Mouse (Mus musculus): ENCODE data around the gene Rprd1b.

Gene Rprd1b

DNA sequence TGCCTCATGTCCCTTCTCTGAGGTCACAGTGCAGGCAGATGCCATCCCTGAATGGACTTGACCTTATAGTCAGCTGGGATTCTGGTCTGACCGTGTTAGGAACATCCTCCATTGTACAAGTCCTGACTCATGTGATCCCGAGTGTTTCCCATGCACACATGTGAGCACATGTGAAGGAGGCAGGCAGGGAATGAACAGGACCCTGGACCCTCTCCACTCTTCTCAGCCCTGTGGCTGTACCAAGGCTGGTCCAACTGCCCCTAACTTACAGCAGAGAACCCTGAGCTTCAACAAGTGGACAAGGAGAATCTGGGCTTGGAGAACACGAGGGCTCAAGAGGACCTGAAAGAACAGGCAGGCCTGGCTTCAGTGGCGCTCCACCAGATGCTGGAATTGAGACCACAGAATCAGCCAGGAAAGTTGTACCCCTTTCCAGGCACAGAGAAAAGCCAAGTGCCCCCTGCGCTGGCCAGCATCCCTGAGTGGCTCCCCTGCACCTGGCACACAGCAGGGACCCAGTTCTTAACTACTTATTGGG lies 117.3 kb downstream of the Rprd1b start:
- DNase-seq (ENCODE audit: low spot score in 2 of 2) = no peak

DNA sequence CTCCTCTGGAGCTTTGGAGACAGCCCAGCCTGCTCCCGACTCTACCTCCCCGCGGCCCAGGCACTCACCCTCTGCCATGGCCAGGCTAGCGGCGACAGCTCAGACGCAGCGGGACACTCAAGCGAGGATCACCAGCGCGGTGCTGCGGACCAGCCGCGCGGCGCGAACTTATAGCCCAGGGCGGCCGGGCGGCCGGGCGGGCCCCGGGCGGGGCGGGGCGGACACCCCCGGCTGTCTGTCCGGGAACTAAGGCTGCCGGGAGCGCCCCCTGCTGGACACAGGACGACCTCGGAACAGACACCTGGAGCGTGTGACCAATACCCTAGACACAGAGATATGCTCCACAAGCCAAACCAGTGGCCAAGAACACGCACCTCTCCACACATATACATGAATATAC lies 117.9 kb downstream of the Rprd1b start, which contains the start of gene Tgm2:
TSS of gene Tgm2 (minus strand) at position 214 of the 400 bp plus-strand sequence.
- DNase-seq (ENCODE audit: low spot score in 2 of 2) = peak; percentile 40 to 60

DNA sequence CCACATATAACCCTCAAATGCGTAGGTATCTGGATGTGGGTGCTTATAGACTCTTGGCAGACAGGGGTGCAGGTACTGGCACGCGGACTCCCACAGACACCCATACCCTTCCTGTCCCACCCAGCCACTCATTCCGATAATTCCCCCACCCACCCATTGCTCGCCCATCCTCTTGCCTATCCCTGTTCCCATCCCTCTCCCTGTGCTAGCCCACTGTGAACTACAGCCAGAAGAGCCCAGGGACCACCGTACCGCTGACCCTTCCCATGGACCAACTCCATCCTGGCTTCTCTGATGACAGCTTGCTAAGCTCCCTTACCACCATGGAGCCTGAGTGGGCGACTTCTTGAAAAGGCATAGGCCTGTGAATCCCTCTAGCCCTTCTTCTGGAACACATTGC lies 118.7 kb downstream of the Rprd1b start:
- no peak for DNase-seq (ENCODE audit: low spot score in 2 of 2)

DNA sequence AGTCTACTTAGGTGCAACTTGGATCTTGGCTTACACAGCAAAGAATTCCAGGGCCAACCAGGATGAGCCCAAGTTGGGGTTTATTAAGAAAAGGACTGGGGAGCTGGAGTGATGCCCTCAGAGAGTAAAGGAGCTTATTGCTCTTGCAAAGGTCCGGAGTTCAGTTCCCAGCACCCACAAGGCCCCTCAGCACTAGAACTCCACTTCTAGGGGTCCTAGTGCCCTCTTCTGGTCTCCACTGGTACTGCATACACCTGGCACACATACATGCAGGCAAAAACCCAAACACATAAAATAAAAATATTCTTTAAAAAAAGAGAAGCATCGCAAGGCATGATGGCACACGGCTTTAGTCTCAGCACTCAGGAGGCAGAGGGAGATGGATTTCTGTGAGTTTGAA lies 122.8 kb downstream of the Rprd1b start:
- no peak for DNase-seq (ENCODE audit: low spot score in 2 of 2)

DNA sequence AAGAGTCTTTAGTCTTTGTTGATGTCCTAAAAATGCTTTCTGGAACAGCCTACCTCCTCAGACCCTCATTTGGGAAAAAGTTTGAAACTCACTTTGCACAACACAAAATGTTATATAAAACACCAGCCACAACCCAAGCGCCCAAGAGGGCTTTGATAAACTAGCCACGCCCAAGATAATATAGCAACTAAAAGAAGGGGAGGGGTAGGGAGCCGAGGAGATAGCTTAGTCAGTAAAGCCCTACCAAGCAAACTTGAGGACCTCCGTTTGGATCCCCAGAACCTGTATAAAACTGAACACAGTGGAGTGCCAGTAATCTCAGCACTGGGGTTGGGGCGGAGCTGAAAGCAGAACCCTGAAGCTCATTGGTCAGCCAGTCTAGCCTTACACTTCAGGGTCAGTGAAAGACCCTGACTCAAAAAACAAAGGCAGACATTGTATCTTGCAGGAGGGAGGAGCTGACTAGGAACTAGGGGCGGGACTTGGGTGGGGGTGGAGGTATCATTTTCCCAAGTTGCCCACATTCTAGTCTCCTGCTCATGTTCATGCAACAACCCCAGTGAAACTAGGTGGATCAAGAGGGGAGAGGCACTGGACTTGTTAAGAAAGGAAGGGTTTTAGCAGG lies 124.5 kb downstream of the Rprd1b start:
- DNase-seq (ENCODE audit: low spot score in 2 of 2) = no peak

DNA sequence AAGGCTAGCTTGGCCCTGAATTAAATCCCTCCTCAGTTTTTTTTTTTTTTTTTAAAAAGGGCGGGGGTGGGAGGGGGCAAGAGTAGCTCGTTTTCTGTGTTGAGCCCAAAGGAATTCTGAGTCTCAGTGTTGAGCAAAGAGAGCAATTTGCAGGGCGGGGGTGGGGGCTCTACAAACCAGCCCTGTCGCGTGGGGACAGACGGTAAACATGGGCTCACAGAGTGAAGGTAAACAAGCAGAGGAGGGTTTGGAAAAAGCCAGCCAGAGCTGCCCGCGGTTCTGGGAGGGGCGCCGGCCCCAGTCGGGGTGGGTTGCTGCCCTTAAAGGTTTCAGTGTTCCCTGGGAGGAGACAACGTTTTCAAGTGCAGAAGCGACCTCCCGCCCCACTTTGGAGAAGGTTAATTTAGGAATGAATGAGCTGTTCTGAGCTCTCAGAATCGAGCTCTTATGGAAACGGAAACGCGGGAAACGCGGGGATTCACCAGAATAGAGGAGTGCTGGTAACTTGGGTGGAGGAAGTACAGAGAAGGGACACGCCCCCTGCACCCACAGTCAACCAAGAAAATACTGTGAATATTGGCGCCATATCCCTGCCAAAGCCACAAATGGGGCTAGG lies 125.5 kb downstream of the Rprd1b start:
- DNase-seq (ENCODE audit: low spot score in 2 of 2) = no peak

DNA sequence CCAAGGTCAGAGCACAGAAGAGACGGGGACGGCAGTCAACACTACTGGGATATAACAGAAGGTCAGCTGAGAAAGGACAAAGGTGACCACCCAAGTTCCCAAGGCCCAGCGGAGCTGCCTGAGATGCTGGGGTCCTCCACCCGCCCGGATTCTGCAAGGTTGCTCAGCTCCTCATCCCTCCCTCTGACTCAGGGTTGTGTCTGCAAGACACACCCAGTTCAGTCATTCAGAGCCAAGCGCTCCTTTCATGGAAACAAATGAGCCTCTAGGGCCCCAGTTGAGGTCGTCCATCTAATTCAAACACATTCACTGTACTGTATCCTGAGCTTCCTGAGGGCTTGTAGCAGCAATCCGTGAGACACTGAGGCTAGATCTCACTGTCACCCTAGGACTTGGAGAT lies 126.3 kb downstream of the Rprd1b start:
- no peak for DNase-seq (ENCODE audit: low spot score in 2 of 2)

DNA sequence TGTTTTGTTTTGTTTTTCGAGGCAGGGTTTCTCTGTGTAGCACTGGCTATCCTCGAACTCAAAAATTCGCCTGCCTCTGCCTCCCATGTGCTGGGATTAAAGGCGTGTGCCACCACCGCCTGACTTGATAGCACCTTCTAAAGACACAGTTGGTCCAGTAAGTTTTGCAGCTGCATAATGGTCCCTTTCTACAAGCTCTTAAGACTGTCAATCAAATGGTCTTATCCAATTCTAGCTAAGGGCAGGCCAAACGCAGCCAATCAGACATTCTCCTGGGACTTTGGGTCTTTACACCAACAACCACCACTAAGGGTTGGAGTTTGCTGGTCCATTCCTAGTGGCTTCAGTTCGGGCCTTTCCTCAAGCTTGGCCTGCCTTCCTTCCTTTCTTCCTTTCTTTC lies 126.8 kb downstream of the Rprd1b start:
- no peak for DNase-seq (ENCODE audit: low spot score in 2 of 2)

DNA sequence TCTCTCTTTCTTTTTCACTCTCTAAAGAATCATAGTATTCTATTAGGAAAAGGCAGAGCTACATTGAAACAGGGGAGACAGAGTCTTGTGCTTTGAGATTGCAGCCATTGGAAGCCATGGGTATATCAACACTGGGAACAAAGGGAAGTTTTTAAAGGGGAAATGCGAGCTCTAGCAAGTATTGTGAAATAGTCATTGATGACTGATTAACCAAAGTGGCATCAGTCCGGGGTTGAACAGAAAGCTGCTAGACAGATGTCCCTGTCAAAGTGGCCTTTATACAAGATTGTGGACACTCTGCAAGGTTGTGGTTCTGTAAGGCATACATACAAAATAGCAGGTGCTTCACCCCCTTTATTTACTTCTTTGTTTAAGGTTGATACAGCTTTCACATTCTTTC lies 127.3 kb downstream of the Rprd1b start:
- DNase-seq (ENCODE audit: low spot score in 2 of 2) = no peak

DNA sequence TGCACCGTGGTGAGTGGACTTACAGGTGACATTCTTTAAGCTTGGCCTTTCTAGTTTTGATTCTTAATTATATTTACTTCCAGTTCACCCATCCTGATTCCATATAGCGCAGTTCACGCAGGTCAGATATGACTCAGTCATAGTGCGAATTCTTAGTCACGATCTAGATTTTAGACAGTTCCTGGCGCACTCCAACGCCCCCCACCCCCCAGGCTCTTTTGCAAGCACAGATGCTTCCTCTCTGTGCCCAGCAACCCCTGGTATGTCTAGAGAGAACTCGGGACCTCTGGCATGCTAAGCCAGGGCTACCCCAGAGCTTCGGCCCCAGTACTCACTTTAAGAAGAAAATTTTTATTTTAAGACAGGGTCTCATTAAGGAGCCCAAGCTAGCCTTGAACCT lies 128.2 kb downstream of the Rprd1b start:
- no peak for DNase-seq (ENCODE audit: low spot score in 2 of 2)

DNA sequence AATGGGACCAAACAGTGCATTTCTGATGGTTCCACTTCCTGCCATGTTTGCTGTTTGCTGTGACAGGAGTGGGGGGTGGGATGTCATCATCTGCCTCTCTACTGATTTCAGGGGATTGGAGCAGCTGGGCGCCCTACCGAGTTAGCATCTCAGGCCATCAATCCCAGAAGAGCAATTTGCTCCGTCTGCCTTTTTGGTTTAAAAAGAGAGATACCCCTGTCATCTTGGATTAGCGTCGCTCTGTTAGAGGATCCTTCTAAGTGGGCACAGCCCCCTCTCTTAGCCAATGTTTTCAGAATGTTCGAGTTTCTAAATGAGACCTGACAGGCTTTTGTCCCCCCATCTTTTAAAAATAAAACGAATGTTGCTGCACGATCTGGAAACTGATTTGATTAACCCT lies 129.4 kb downstream of the Rprd1b start:
- no peak for DNase-seq (ENCODE audit: low spot score in 2 of 2)

DNA sequence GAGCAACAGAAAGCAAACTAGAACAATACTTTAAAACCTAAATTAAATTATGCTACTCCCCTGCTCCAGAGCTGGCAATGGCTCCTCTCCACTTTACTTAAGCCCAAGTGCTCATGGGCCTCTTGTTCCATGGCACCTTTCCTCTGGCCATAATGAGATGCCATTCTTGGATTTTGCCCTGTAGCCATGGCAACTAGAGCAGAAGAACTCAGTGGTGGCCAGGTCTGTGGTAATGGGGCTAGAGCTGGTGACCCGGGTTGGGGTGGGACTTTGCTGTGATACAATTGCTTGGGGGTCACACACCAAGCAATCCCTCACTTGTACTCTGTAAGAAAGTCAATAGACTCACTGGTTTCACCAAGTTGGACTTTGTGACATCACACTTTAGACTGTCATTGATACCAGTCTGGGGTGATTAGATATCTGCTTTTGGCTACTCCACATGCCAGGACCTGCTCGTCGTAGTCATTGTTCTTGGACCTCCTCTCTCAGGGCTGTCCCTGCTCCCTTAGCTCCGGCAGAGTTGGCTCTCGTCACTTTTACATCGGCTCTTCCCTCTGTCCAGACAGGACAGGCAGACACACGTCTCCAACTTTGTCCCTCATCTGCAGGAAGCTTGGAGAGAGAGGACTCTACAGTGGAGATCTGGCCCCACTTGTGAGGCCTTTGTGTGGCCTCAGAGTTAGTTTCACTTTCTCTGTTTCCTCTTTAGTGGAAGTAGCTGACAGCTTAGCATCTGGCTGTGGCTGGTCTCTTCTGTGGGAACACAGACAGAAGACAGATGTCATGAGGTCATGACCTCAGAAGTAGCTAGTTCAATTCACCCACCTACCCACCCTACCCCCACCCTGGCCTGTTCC lies 131.3 kb downstream of the Rprd1b start:
- DNase-seq (ENCODE audit: low spot score in 2 of 2) = no peak

DNA sequence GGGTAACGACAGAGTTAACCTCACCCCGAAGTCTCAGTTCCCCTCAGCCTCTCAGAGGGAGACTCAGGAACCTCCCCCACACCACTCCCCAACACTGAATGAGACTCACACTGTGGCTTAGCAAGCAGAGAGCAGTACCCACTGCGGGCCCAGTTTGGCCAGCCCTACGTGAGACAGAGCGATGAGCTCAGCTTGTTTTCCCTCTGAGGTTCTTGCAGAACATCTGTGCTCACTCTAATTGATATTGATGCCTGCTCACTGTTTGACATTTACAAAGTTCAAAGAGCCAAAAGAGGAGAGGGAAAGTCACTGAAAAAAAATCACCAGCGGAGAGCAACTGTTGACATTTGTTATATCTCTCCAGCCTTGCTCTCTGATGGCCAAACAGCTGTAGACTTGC lies 133.5 kb downstream of the Rprd1b start:
- no peak for DNase-seq (ENCODE audit: low spot score in 2 of 2)

DNA sequence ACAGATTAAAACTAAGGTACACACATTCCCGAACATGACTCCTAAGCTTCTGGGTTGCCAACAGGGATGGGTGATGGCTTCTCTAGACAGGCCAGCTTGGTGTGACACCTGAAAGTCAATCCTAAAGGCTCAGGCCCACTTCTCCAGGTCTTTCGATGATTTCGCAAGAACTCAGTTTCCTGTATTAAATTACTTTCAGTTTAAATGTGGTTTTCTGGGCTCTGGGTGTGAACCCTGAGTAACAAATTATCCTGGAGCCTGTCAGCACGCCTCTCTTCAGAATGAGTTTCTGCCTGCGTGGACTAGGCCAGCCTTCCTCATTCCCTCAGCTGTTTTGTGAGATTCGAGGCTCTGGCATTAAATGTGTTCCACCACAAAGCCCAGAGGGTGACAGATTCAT lies 134.7 kb downstream of the Rprd1b start:
- no peak for DNase-seq (ENCODE audit: low spot score in 2 of 2)

DNA sequence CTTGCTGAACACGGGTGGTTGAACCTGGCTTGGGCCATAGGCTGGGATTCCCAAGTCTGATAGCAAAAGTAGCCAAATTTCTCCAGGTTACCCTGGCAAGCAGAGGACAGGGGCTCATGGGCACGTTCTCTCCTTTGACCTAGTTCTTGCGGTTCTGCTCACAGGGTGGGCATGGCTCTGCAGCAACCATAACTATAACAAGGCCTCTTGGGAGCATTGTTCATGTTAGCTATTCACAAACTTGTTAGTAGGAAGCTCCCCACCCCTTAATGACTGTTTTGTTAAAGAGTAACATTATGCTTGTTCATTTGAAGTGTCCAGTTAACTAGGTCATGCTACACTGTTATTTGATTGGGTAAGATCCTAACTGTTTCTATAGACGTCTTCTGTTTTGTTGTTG lies 137.5 kb downstream of the Rprd1b start:
- no peak for DNase-seq (ENCODE audit: low spot score in 2 of 2)

DNA sequence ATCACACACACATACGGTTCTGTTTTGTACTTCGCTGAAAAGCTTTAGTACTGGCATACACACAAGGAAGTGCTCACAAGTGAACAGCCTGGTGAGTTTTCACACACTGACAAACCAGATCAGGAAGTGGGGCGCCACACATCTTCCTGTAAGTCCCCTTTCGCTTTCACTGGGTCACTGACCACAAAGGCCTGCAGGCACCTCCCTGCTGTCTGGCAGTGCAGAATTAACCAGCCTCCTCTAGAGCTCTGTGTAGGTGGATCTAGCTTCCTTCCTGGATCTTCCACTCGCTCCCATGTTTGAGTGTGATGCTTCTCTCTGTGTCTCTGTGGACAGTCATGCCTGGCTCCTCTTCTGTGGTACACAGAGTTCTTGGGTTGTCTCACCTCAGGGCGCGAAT lies 138.3 kb downstream of the Rprd1b start:
- DNase-seq (ENCODE audit: low spot score in 2 of 2) = no peak

DNA sequence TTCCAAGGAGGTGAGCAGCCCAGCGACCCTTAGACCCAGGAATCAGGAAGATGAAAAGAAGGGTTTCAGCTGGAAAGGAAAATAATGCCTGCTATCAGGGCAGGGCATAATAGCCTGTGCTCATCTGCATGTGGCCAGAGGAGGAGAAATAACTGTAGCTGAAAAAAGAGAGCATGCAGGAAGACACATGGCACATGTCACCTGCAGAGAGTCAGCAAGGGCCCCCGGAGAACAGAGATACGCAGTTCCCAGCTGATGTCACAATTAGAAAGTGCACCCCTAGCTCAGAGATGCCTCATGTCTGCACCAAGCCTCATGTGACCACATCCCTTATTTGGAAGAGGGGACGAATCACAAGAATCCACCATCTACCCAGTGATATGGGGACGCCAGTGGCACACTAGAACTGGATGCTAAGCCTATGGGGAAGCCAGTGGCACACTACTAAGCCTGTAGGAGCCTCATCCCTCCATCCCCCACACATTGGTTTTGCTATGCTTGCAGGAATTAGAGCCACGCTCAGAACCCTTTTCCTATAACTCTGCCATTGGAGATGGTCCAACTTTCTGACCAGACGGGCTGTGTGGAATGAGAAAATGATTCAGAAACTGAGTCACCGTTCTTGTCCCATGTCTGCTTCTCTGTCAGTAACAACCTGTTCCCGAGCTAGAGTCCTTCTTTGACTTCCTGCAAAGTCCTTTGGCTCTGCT lies 139.4 kb downstream of the Rprd1b start:
- DNase-seq (ENCODE audit: low spot score in 2 of 2) = no peak

DNA sequence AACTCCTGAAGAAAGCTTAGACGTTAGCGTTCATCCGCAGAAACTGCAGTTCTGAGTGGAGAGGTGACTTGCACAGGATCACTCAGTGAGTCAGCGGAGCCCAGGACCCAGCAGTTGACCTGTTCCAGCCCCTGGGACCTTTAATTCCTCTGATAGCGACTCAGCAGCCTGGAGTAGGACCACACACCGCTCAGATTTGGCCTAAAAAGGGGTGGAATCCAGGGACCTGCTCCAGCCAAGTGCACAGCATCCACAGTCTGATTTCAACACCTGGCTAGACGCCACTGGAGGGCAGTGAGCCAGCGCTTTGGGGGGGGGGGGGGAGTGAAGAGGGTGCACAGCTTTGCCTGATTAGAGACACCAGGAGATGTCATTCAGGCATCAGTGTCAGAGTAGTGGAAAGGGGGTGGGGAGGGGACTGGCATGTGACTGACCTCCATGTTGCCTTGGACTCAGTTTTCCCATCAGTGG lies 140.5 kb downstream of the Rprd1b start:
- no peak for DNase-seq (ENCODE audit: low spot score in 2 of 2)

DNA sequence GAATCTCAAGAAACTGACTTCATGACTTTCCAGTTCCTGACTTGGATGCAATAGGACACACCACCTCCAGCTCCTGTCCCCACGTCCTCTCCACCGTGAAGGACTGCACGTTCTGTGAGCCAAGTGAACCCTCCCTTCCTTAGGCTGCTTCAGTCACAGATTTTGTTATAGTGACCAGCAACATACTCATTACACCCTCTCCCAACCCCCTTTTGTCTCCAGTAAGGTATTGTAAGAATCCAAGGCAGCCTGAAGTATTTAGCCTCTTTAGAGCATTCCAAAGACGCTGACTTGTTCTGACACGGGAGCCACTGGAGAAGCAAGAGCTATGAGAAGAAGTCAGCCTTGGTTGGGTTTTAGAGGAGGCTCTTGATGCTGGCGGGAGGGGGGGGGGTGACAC lies 141.1 kb downstream of the Rprd1b start:
- DNase-seq (ENCODE audit: low spot score in 2 of 2) = no peak

DNA sequence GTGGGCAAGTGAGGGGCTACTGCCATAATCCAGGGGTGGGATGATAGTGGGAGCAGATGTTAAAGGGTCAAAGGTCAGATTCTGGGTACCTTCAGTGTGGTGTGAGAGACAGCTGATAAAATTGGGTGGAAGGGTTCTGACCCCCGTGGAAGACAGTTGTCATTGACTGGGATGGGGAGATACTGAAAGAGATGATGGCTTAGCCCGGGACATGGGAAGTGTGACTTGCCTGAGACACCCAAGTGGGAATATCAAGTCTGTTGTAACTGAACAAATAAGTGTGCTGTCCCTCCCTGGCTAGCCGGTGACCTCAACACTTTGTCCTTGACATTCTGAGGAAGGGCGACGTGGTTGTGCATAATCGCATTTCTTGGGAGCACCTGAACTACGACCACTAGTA lies 141.5 kb downstream of the Rprd1b start:
- no peak for DNase-seq (ENCODE audit: low spot score in 2 of 2)

DNA sequence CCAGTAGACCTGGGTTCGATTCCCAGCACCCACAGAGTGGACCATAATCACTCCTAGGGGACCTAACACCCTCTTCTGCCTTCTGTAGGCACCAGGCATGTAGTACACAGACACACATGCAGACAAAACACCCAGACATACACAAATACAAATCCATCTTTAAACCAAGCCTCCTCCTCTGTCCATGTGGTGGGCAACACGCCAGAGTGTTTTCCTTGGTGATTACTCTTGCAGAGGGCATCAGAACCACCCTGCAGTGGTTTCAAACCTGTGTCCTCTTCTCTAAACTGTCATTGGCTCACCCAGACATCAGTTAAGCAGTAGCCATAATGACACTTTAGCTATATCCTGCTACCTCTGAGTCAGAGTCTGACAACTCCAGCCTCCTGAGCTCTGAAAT lies 142.1 kb downstream of the Rprd1b start:
- DNase-seq (ENCODE audit: low spot score in 2 of 2) = no peak

DNA sequence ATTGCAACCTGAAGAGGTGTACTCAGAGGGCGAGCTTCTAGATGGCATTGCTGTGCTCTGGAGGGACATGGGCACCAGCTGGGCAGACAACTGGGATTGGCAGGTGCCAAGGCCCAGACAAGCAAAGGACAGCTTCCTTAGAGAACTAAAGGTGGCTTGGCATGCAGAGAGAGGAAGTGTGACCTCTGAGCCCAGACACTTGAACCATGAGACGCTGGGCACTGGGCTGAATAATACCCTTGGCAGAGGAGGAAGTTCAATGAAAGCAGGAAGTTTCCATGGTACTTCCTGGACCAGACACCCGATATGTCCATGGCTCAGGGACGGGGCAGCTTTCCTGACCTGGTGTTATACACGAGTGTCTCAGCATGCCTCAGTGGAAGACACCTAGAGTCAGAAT lies 146.1 kb downstream of the Rprd1b start:
- DNase-seq (ENCODE audit: low spot score in 2 of 2) = no peak
